Mouse (Mus musculus): ENCODE results near the gene Mettl27. TPM values are rescaled to one million over a fixed set of nuclear protein-coding genes. Genes with fewer than 3 reads are reported as not detected.

The Mettl27 gene
- polyA plus RNA-seq, 1 experiment from 2014 or later = 19.9 TPM

Other genes with a start within 250 kb of the Mettl27 start
- 8.4 and 9.0 TPM in 2 replicates for gene Limk1, start 243.8 kb upstream of the Mettl27 start, polyA plus RNA-seq (2015; fragmentation: Nextera tagmentation; extraction: Ambion mirVana)
- gene Eln, start 185.0 kb upstream of the Mettl27 start, polyA plus RNA-seq (2015; fragmentation: Nextera tagmentation; extraction: Ambion mirVana) = 49.7 and 53.8 TPM in 2 replicates
- gene Tmem270, start 25.6 kb upstream of the Mettl27 start, polyA plus RNA-seq (2015; fragmentation: Nextera tagmentation; extraction: Ambion mirVana) = not detected in 2 replicates
- gene Cldn13, start 16.8 kb upstream of the Mettl27 start, polyA plus RNA-seq (2015; fragmentation: Nextera tagmentation; extraction: Ambion mirVana) = 0.45 and 2.0 TPM in 2 replicates
- 16.7 and 18.9 TPM in 2 replicates for gene Cldn4, start 14.6 kb downstream of the Mettl27 start, polyA plus RNA-seq (2015; fragmentation: Nextera tagmentation; extraction: Ambion mirVana)
- 8.1 and 8.4 TPM in 2 replicates for gene Cldn3, start 53.8 kb downstream of the Mettl27 start, polyA plus RNA-seq (2015; fragmentation: Nextera tagmentation; extraction: Ambion mirVana)
- 51.7 and 55.1 TPM in 2 replicates for gene Abhd11, start 76.8 kb downstream of the Mettl27 start, polyA plus RNA-seq (2015; fragmentation: Nextera tagmentation; extraction: Ambion mirVana)
- gene Stx1a, start 91.1 kb downstream of the Mettl27 start, polyA plus RNA-seq (2015; fragmentation: Nextera tagmentation; extraction: Ambion mirVana) = 11.7 and 13.1 TPM in 2 replicates
- 35.5 and 35.7 TPM in 2 replicates for gene Dnajc30, start 131.8 kb downstream of the Mettl27 start, polyA plus RNA-seq (2015; fragmentation: Nextera tagmentation; extraction: Ambion mirVana)
- gene Bud23, start 132.6 kb downstream of the Mettl27 start, polyA plus RNA-seq (2015; fragmentation: Nextera tagmentation; extraction: Ambion mirVana) = 143 and 145 TPM in 2 replicates
- 12.7 and 15.1 TPM in 2 replicates for gene Vps37d, start 145.9 kb downstream of the Mettl27 start, polyA plus RNA-seq (2015; fragmentation: Nextera tagmentation; extraction: Ambion mirVana)
- gene Mlxipl, start 157.5 kb downstream of the Mettl27 start, polyA plus RNA-seq (2015; fragmentation: Nextera tagmentation; extraction: Ambion mirVana) = 1.6 and 2.2 TPM in 2 replicates
- gene Tbl2, start 217.3 kb downstream of the Mettl27 start, polyA plus RNA-seq (2015; fragmentation: Nextera tagmentation; extraction: Ambion mirVana) = 29.0 and 32.5 TPM in 2 replicates
- 47.3 and 50.0 TPM in 2 replicates for gene Bcl7b, start 235.9 kb downstream of the Mettl27 start, polyA plus RNA-seq (2015; fragmentation: Nextera tagmentation; extraction: Ambion mirVana)

All from limb, embryonic 13.5 days (tissue).